Mouse (Mus musculus) left cerebral cortex, adult 2 months (tissue): ENCODE measurements at regions not wholly inside any gene's neighbourhood (a gene's known extent, or its start where the extent isn't known, plus 50 kb on each side); places are given as distances from the start of the nearest gene placed in this dataset.

Experiments
- DNase-seq, 2 experiments: peaks; one replicate each; pipeline ENCODE4 v3.0.0; 2021 to 2022; ENCODE audit warnings: low spot score in 2 of 2, mixed read lengths in 1 of 2; ENCODE audit errors: extremely low spot score in 1 of 2
- H3K27ac ChIP-seq: fragments of 200-600 bp; 2 replicates; pipeline ENCODE4 v1.8.1; 2022
- H3K4me3 ChIP-seq: fragments of 200-600 bp; 2 replicates; pipeline ENCODE4 v1.8.1; 2022
- CTCF ChIP-seq: fragments of 200-600 bp; IDR thresholded peaks from 2 replicates; pipeline ENCODE4 v1.8.1; 2022; ENCODE audit warnings: antibody characterized with exemption, mild to moderate bottlenecking, moderate library complexity
- intact Hi-C: fragments of 180-260 bp; cut with DNase I; formaldehyde crosslinking; loops from one replicate; pipeline ENCODE4 v1.15.1; 2025

DNA sequence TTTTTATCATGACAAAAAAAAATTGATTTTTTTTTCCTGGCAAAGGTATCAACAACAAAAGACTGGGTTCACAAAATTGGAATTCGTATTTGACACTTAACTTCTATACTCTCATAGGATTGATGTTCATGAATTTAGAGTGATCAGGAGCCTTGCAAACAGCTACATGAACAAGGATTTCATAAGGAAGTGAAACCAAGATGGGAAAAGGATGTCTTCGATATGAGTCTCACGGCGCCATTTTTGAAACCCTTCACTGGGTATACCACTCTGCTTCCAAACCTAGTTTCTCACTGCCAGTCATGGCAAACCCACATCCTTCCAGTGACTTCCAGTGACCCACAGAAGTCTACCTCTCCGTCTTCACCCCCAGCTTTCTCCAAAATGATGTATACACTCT, 157.8 kb upstream of the Tmc1 start:
- no peak for TF ChIP-seq CTCF
- intact Hi-C loops = no loop called here
- no peak for DNase-seq
- Histone ChIP-seq H3K4me3 (no peak overlapping the region), H3K27ac (no peak overlapping the region)

DNA sequence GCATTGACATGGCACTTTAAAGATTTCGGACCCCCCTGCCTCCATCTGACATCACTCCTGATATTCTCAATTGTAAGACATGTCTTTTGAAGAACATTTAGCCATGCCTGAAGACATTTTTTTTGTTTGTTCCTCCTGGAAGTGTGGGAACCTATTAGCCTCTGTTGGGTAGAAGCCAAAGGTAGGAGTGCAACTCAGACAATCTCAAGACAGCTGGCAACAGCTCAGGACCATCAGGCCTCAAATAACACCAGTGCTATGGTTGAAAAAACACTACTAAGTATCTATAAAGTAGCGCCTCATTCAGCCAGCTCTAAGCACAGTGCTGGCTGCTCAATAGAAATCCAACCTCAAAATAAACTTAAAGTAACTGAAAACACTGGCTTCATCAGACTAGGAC, 154.3 kb upstream of the Tmc1 start:
- Histone ChIP-seq H3K27ac (no peak overlapping the region), H3K4me3 (no peak overlapping the region)
- intact Hi-C loops = no loop called here
- no peak for DNase-seq
- no peak for TF ChIP-seq CTCF

DNA sequence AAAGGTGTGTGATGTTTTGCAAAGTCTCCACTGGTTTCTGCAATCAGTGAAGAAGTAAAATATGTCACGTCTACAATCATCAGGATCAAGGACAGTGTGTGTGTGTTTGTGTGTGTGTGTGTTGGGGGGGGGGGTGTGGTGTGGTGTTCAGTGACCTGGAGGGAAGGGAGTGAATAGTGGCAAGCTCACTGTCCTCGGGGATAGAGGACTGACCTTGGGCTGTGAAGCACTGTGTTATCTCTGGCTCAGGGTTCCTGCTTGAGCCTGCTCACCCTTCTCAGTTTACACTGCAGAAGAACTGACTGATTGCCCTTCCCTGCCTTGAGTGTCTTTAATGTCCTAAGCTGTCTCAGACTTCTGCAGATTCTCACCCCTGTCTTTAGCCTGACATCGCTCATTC, 153.7 kb upstream of the Tmc1 start:
- no peak for DNase-seq
- Histone ChIP-seq H3K27ac (no peak overlapping the region), H3K4me3 (no peak overlapping the region)
- TF ChIP-seq CTCF = no peak
- intact Hi-C loops = no loop called here

DNA sequence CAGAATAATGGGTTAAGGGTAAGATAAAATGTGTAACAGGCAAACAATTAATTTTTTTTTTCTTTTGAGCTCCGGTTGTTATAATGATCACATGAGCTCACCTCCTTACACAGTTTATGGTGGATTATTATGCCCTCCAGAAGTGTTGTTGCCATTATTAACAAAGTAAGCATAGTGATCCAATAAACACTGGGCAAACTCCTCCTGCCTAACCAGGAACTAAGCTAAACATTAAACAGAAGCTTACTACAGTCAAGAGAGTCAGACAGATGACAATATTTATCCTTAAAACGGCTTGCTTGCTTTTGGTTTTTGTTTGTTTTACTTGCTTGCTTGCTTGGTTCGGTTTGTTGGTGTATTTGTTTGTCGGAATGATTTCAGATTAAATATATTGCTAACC, 153.3 kb upstream of the Tmc1 start:
- Histone ChIP-seq H3K27ac (no peak overlapping the region), H3K4me3 (no peak overlapping the region)
- no peak for DNase-seq
- intact Hi-C loops = no loop called here
- TF ChIP-seq CTCF = no peak

DNA sequence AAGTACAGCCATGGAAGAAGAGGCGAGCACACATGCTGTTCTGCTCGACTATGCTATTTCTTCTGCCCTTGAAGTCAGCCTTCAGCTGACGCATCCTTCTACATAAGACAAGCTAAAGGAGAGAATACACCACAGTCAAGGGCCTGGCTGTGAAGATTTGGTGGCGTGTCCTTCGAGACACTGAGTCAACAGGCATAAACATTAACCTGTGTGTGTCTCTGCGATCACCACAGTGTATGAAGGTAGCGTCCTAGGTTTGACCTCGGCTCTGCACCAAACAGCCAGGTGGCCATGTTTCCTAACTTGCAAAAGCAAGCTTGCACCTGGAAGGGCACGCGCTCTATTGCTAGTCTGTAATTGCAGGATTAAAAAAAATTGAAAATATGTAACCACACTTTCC, 152.8 kb upstream of the Tmc1 start:
- H3K4me3 ChIP-seq = no peak overlapping the region
- no peak for TF ChIP-seq CTCF
- no peak overlapping the region for H3K27ac ChIP-seq
- intact Hi-C loops = no loop called here
- no peak for DNase-seq

DNA sequence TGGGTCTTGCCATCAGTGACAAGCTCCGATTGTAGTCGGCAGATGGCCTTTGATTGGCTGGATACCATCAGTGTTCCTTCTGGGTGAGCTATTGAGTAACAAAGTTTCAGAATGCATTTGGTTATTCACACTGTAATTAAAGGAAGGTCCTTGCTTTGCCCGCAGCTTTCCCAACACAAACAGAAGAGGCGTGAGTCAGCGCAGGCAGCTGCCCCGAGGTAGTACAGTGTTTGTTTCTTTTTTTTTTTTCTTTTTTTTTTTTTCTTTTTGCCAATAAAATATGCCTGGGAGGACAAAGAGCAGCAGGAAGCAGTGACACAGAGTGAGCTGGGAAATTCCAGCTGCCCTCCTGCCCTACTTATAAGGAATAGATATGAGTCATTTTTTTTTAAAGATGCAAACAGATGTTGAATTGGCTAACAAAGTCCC, 152.3 kb upstream of the Tmc1 start:
- no peak for DNase-seq
- no peak for TF ChIP-seq CTCF
- no peak overlapping the region for H3K4me3 ChIP-seq
- H3K27ac ChIP-seq = no peak overlapping the region
- intact Hi-C loops = no loop called here

DNA sequence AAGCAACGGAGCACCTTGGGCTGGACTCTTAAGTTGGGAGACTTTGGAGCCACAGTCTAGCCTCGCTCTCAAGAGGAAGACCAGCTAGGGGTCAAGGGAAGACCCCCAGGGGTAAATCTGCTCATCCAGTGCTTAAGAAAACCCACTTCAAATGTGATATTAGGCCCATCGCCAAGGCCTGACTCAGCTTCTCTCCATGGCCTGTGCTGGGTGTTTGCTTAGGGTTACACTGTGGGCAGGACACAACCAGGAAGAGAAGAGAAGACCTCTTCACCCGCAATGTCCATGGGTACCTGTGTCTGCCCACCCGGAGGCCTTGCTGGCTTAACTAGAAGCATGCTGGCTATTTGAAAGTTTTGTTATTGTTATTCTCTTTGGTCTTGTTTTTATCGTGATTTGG, 151.0 kb upstream of the Tmc1 start:
- TF ChIP-seq CTCF = no peak
- intact Hi-C loops = no loop called here
- DNase-seq = no peak

DNA sequence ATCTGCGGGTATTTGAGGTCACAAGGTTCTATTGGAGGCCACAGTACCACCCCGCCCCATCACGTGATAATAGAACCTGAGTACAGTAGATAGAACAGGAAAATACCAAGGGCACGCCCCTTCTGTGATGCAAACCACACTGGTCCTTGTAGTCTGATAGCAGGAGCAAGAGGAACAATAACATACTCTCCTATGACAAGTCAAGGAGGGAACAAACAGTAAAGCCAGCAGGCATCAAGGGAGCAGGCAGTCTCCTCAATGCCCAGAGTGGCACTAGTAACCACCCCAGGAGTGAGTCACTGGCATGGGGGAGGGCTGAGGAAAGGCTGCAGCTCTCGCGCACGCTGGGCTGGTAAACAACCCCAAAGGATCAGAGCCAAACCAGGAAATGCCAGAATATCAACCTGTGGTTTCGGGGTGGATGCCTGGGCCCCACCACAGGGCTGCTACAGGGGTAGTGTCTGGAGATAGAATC, 150.5 kb upstream of the Tmc1 start:
- DNase-seq = no peak
- TF ChIP-seq CTCF = no peak
- Histone ChIP-seq H3K4me3 (no peak overlapping the region), H3K27ac (no peak overlapping the region)
- intact Hi-C loops = no loop called here

More for the DNA sequence above, 151.0 kb upstream of the Tmc1 start:
- no peak overlapping the region for H3K4me3 ChIP-seq
- H3K27ac ChIP-seq = no peak overlapping the region

DNA sequence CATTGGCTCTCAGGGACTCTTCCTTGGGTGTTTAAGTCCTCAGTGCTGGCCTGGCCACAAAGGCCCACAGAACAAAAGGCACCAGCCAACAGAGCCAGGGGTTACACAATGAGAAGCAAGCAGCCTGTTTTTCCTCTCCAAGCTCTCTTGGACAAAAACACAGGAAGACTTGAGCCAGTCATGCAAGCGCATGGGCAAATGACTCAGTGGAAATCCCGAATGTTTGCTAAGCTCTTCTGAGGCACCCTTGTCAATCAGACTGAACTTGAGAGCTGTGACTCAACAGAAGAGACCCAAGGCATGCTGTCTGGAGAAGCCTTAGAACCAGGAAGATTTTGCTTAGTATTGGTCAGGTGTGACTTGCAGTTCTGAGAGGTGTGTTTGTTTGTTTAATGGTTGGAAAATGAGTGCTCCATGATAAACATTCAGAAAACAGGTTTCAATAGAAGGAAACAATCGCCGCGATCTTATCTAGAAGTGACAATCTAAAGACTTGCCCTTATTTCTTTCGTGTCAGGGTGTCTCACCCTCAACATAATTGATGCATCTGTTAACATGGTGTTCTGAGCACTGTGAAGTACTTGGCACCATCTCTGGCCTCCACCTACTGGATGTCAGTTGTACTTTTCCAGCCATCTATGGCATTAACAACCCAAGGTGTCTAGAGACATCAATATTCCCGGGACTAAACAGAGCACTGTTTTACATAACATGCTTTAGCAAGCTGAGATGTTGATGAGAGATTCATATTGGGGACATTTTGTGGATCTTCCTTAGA, 124.0 kb upstream of the Tmc1 start:
- Histone ChIP-seq H3K27ac (no peak overlapping the region), H3K4me3 (no peak overlapping the region)
- intact Hi-C loops = no loop called here
- no peak; the same call in 1 of the 2 replicates for TF ChIP-seq CTCF
- no peak for DNase-seq

DNA sequence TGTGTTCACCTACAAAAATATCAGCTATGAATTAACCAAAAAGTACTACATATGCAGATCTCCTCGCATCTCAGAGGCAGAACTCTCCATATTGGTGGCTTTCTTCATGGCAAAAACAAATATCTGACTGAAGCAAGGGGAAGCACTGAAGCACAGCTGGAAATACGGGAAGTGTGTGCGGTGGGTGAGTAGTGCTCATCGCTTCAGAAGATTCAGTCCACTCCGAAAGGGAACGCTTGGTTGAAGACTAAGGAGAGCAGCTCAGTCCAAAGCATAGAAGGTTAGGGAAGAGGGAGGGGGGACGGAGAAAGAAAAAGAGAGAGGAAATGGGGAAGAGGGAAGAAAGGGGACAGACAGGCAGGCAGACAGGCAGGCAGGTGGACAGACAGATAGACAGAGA, 114.4 kb upstream of the Tmc1 start:
- no peak overlapping the region for H3K27ac ChIP-seq
- no peak overlapping the region for H3K4me3 ChIP-seq
- TF ChIP-seq CTCF = no peak
- no peak for DNase-seq
- intact Hi-C loops = no loop called here

DNA sequence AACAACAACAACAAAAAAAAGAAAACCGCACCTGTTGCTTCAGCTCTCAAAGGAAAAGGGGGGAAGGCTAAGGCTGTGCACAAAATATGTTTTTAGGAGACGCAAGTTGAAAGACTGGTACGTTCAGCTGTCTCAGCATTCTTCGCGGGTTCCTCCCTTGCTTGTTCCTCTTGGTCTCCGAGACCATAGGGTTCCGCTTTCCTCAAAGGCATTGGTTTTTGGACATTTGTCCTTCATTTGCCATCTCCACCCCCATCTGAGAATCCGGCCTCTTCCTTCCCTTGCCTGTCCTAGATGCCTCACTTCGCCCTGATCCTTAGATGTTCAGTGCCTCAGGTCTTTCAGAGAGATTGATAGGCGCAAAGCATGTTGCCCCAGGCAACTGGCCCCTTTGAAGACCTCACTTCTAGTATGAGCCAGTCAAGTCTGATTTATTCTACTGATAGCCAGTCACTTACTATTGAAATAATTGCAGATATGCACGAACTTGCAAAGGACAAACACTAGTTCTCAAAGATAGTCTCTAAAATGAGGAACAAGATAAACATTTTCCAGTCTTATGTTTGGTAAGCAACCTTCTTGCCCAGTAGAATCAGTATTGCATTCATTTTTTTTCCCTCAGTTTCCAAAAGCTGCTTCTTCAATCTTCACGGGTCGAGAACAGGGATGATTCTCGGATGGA, 112.6 kb upstream of the Tmc1 start:
- no peak for DNase-seq
- no peak for TF ChIP-seq CTCF
- intact Hi-C loops = no loop called here
- H3K27ac ChIP-seq = no peak overlapping the region
- no peak overlapping the region for H3K4me3 ChIP-seq

DNA sequence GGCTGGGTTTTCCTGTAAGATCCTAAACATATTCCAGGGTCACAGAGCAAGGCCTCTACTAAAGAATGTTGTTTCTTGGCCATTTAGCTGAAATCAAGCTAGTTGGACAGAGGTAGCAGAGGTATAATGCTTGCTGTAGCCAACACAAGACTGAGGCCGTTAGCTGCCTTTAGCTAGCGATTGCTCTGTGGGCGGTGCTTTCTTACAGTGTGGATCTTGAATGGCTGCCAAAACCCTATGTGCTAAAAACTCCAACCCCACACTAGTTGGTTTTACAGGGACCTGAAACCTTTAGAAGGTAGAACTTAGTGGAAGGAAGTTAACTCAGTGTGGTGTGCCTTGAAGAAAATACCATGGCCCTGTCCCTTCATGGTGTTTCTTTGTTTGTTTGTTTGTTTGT, 110.9 kb upstream of the Tmc1 start:
- TF ChIP-seq CTCF = no peak
- Histone ChIP-seq H3K4me3 (no peak overlapping the region), H3K27ac (no peak overlapping the region)
- intact Hi-C loops = no loop called here
- peak; percentile 15 to 18 for DNase-seq
